Mouse (Mus musculus) colon, adult 2 months (tissue): ENCODE results near the gene H2-T24. TPM values are rescaled to one million over a fixed set of nuclear protein-coding genes. Genes with fewer than 3 reads are reported as not detected.

Source experiments
- polyA plus RNA-seq: library from polyadenylated mRNA; depleted of rRNA; stranded (reverse); fragments of >200 nt; gene quantifications from 2 replicates; pipeline ENCODE4 v1.2.3, GENCODE M21; 2012; rRNA removed

Gene H2-T24
- 0.68 and 0.84 TPM in 2 replicates for polyA plus RNA-seq

GRCm38 (mm10) chr17:36020191-36021073 is at the start of gene H2-T24:
Gene H2-T24, minus strand, starts transcription at chr17:36020560.

DNA sequence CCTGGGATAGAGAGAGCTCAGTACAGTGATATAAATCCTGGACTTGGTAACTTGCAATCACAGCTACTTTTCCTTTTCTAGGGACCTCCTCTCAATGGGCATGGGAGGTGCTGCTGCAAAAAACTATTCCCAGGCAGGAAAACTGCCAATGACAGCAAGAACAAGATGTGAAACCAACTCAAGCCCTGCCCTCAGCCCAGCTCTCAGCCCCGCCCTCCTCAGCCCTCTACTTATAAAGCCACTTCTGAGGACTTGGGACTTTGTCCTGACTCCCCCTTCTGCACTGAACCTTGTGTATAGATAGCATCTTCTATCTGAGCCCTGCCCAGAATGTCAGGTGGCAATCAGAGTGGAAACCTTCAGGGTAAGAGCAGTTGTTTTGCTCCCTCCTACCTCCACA is 38.0 kb upstream of the H2-T24 start, which contains the start of gene Gm11127:
TSS of gene Gm11127 (minus strand) at position 10 of the 400 bp plus-strand sequence.

DNA sequence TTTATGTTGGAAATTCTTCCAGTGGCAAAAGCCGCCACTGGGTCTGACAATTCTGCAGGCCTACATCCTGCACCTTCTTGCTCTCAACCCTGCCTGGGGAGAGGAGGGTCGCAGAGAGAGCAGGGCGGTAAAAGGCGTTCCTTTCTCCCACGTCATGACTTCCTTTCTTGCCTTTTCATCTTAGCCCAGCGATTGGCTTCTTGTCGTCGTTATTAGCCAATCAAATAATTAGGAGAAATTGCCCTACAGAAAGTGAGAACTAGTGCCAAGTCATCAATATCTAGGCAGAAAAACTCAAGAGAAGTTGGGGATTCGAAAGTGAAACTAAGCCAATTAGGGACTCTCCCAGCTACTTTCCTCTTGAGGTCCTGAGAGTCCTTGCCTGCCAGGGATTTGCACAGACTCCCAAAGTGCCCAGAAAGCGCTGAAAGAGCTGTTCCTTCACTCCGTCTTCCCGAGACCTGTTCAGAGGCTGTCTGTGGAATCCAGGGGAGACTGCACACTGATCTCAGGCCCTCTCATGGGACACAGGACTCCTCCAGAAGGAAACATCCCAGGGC is 22.3 kb upstream of the H2-T24 start, which contains the start of the genes H2-T22 and Gm6034:
TSS of gene H2-T22 (minus strand) at position 138 of the 560 bp plus-strand sequence.
TSS of gene Gm6034 (plus strand) at position 352 of the 560 bp plus-strand sequence.

DNA sequence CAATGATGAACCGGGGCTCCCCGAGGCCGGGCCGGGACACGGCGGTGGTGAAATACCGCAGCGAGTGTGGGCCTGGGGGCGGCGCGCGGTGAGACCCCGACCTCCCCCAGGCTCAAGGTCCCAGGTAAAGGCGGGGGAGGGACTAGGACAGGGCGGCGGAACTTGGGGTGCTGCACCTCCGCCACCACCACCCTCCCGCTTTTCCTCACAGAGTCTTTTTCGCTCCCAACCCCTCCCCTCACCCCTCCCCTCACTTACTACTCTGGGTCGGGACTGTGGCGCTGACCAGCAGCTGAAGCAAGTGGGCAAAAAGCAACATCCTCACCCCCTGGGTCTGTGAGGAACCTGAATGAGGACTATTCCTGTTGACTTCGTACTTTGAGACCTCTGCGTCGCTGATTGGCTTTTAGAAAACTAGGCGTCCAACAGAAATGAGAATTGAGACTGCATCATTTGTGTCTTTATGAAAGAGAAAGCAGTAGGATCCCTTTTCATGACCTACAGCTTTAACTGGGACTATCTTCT is 12.1 kb upstream of the H2-T24 start, which contains the start of gene H2-T23:
TSS of gene H2-T23 (minus strand) at position 505 of the 525 bp plus-strand sequence.

DNA sequence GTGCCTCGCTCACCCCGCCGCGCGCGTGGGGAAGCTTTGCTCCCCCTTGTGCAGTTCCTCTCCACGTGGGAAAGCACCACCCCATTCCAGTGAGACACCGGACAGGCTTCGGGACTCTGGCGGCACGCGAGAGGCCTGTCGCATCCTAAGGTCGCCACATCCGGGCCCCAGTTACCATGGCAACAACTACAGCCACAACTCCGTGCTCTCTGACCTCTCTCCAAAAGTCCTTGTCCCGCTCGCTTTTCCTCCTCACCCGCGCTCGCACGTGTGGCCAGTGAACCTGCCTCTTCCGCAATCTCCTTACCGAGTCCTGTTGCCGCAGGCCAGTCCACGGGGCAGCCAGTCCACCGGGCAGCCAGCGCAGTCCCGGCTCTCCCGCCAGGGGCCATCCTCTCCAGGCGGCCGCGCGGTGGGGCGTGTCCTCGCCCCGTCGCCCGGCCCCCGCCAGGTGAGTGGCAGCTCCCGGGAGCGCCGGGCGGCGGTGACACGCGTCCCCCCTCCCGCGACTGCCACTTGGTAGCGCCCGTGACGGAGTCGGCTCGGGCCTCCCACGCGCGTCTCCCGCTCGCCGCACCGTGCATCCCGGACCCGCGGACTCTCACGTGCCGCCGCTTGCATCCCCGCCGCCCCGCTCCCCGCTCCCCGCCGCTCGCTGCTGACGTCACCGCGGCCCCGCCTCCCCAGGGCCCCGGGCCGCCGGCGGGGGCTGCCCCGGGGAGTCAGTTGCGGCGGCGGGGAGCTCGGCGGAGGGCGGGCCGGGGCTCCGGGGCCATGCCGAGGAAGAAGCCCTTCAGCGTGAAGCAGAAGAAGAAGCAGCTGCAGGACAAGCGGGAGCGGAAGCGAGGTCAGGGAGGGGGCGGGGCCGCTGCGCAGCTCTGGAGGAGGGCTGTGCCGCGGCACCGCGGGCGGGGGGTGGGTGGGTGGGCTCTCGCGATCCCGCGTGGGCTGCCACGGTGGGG is 40.7 kb downstream of the H2-T24 start, which contains the start of the genes Gnl1 and Prr3:
TSS of gene Gnl1 (plus strand) at position 451 of the 962 bp plus-strand sequence.
TSS of gene Prr3 (minus strand) at position 836 of the 962 bp plus-strand sequence.

DNA sequence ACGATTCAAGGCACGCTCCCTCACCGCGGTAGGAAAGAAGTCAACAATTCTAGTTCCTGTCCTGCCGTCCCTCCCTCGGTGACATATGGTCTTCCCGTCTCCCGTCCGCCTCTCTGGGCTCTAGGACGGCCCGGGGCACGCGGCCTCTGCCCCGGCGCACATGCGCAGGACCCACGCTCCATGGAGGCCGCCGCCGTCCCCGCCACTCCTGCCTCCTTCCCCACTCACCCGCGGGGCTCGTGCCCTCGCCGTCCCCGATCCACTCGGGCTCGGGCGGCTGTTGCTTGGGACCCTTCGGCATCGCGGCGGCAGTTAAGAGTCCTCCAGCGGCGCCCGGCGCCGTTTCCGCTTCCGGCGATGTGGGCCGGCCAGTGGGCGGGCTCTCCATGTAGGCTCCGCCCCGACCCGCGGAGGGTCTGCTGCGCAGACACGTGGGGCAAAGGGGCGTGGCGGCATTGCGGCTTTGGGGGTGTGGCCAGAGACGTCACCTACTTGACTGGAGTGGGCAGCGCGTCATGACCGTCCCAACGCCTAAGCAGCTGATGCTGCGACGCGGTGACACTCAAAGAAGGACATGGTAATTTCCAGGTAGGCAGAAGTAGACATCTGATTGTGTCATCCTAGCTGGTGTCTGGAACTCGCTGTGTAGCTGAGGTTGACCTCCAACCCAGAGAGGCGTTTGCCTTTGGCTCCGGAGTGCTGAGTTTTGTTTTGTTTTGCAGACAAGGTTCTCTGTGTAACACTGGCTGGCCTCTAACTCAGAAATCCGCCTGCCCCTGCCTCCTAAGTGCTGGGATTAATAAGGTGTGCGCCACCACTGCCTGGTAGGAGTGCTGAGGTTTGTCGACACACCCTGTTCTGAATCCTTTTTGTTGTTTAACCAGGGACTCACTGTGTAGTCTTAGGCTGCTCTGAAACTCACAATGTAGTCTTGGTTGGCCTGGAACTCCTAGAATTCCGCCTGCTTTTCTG is 50.7 kb downstream of the H2-T24 start, which contains the start of gene Abcf1:
TSS of gene Abcf1 (minus strand) at position 344 of the 972 bp plus-strand sequence.

Other genes starting within 250 kb of the H2-T24 start
- gene Ier3, start 198.9 kb downstream of the H2-T24 start, polyA plus RNA-seq, result 16.2 and 17.0 TPM in 2 replicates
- gene Flot1, start 197.3 kb downstream of the H2-T24 start, polyA plus RNA-seq, result 62.1 and 68.9 TPM in 2 replicates
- gene Tubb5, start 182.3 kb downstream of the H2-T24 start, polyA plus RNA-seq, result 211 and 247 TPM in 2 replicates
- 4.2 and 5.1 TPM in 2 replicates for gene Mdc1, start 179.0 kb downstream of the H2-T24 start, polyA plus RNA-seq
- gene Nrm, start 159.2 kb downstream of the H2-T24 start, polyA plus RNA-seq, result 25.2 and 32.0 TPM in 2 replicates
- gene Ppp1r18, start 155.0 kb downstream of the H2-T24 start, polyA plus RNA-seq, result 24.0 and 26.8 TPM in 2 replicates
- gene Dhx16, start 140.7 kb downstream of the H2-T24 start, polyA plus RNA-seq, result 52.0 and 61.3 TPM in 2 replicates
- 90.4 and 106 TPM in 2 replicates for gene 2310061I04Rik, start 123.1 kb downstream of the H2-T24 start, polyA plus RNA-seq
- 43.4 and 55.2 TPM in 2 replicates for gene Atat1, start 110.5 kb downstream of the H2-T24 start, polyA plus RNA-seq
- gene Mrps18b, start 104.2 kb downstream of the H2-T24 start, polyA plus RNA-seq, result 60.4 and 63.6 TPM in 2 replicates
- 37.3 and 41.4 TPM in 2 replicates for gene Ppp1r10, start 104.1 kb downstream of the H2-T24 start, polyA plus RNA-seq
- 77.5 and 78.6 TPM in 2 replicates for gene Abcf1, start 50.8 kb downstream of the H2-T24 start, polyA plus RNA-seq
- 25.3 and 28.3 TPM in 2 replicates for gene Gnl1, start 40.7 kb downstream of the H2-T24 start, polyA plus RNA-seq
- gene Prr3, start 40.3 kb downstream of the H2-T24 start, polyA plus RNA-seq, result 7.6 and 8.0 TPM in 2 replicates
- 331 and 384 TPM in 2 replicates for gene H2-T23, start 12.3 kb upstream of the H2-T24 start, polyA plus RNA-seq
- gene H2-T22, start 22.2 kb upstream of the H2-T24 start, polyA plus RNA-seq, result 43.7 and 46.6 TPM in 2 replicates
- 0.10 TPM in 1 of 2 replicates, not detected in the other for gene Gm6034, start 22.4 kb upstream of the H2-T24 start, polyA plus RNA-seq
- gene Gm11127, start 37.8 kb upstream of the H2-T24 start, polyA plus RNA-seq, result 0.09 and 0.37 TPM in 2 replicates
- gene Gm19684, start 101.1 kb upstream of the H2-T24 start, polyA plus RNA-seq, result 0.08 TPM in 1 of 2 replicates, not detected in the other
- 0.81 and 1.1 TPM in 2 replicates for gene Gm7030, start 108.9 kb upstream of the H2-T24 start, polyA plus RNA-seq
- 6.6 and 15.8 TPM in 2 replicates for gene Gm8909, start 148.0 kb upstream of the H2-T24 start, polyA plus RNA-seq
- 11.7 and 19.7 TPM in 2 replicates for gene H2-T3, start 169.7 kb upstream of the H2-T24 start, polyA plus RNA-seq
- gene Rpp21, start 237.5 kb upstream of the H2-T24 start, polyA plus RNA-seq, result 114 and 130 TPM in 2 replicates